Mouse (Mus musculus) ES-Bruce4 (cell line): ENCODE results near the gene Oxa1l. TPM values are rescaled to one million over a fixed set of nuclear protein-coding genes. Genes with fewer than 3 reads are reported as not detected.

Experiments
- H3K27ac ChIP-seq: 2 replicates; pipeline ENCODE4 v1.5.1; 2012; ENCODE audit warnings: low read length, inconsistent platforms; ENCODE audit not compliant: insufficient read depth
- H3K27me3 ChIP-seq: 2 replicates; pipeline ENCODE4 v1.6.1; 2012; ENCODE audit warnings: mild to moderate bottlenecking, low read length, inconsistent platforms; ENCODE audit not compliant: control insufficient read depth, poor library complexity, insufficient read depth, severe bottlenecking
- H3K36me3 ChIP-seq: 2 replicates; pipeline ENCODE4 v1.6.1; 2012; ENCODE audit warnings: inconsistent platforms, mild to moderate bottlenecking, low read length, moderate library complexity; ENCODE audit not compliant: control insufficient read depth, poor library complexity, insufficient read depth, severe bottlenecking
- H3K4me1 ChIP-seq: one replicate; pipeline ENCODE4 v1.8.1; 2011; ENCODE audit warnings: low read length; ENCODE audit not compliant: control insufficient read depth, insufficient read depth
- H3K4me3 ChIP-seq: 2 replicates; pipeline ENCODE4 v1.5.1; 2011; ENCODE audit warnings: low read depth, mild to moderate bottlenecking, low read length
- H3K9ac ChIP-seq: 2 replicates; pipeline ENCODE4 v1.6.1; 2012; ENCODE audit warnings: low read depth, mild to moderate bottlenecking, inconsistent platforms; ENCODE audit not compliant: poor library complexity, severe bottlenecking
- H3K9me3 ChIP-seq: replicated peaks from 2 replicates; pipeline ENCODE4 v1.6.1; 2012; ENCODE audit warnings: mild to moderate bottlenecking, low read length, inconsistent platforms; ENCODE audit not compliant: control insufficient read depth, poor library complexity, insufficient read depth, severe bottlenecking
- CTCF ChIP-seq: IDR thresholded peaks from one replicate; pipeline ENCODE4 v1.8.1; 2011; ENCODE audit warnings: low read depth, low read length
- EP300 ChIP-seq: IDR thresholded peaks from 2 replicates; pipeline ENCODE4 v1.6.1; 2011; ENCODE audit warnings: low read depth, low read length; ENCODE audit not compliant: insufficient read depth
- POLR2A ChIP-seq: IDR thresholded peaks from one replicate; pipeline ENCODE4 v1.8.1; 2011; ENCODE audit warnings: low read length; ENCODE audit not compliant: insufficient read depth
- polyA plus RNA-seq: library from polyadenylated mRNA; stranded (reverse); fragments of >200 nt; gene quantifications from 2 replicates; pipeline ENCODE4 v1.2.4, GENCODE M21; 2011; ENCODE audit warnings: low read depth; ENCODE audit not compliant: missing spikeins, insufficient read depth, insufficient read length

Gene Oxa1l
- polyA plus RNA-seq, 1 experiment, result 96.4 TPM

GRCm38 (mm10) chr14:54397872-54398527, 37.4 kb downstream of the Oxa1l start:
- no peak overlapping the region for H3K9ac ChIP-seq
- no peaks in the 10 kb centered on the region for H3K4me1 ChIP-seq
- H3K27ac ChIP-seq, result no peak overlapping the region
- peaks cover 69% of the 10 kb centered on the region for H3K36me3 ChIP-seq
- no peak overlapping the region for H3K4me3 ChIP-seq
- H3K27me3 ChIP-seq, result no peaks in the 10 kb centered on the region
- H3K9me3 ChIP-seq, result no peaks in the 10 kb centered on the region
- TF ChIP-seq POLR2A (no peak), CTCF (no peak), EP300 (no peak)

GRCm38 (mm10) chr14:54398528-54398916, 37.9 kb downstream of the Oxa1l start:
- TF ChIP-seq POLR2A (no peak), CTCF (no peak)
- no peak overlapping the region for H3K9ac ChIP-seq
- no peaks in the 10 kb centered on the region for H3K4me1 ChIP-seq
- H3K36me3 ChIP-seq, result peaks cover 73% of the 10 kb centered on the region
- no peak overlapping the region for H3K27ac ChIP-seq
- H3K9me3 ChIP-seq, result no peaks in the 10 kb centered on the region
- no peak overlapping the region for H3K4me3 ChIP-seq
- H3K27me3 ChIP-seq, result no peaks in the 10 kb centered on the region

GRCm38 (mm10) chr14:54398921-54399382, 38.3 kb downstream of the Oxa1l start:
- Histone ChIP-seq H3K4me1 (no peaks in the 10 kb centered on the region), H3K27me3 (no peaks in the 10 kb centered on the region), H3K9ac (no peak overlapping the region), H3K4me3 (no peak overlapping the region), H3K9me3 (no peaks in the 10 kb centered on the region), H3K36me3 (peaks cover 71% of the 10 kb centered on the region), H3K27ac (0 out of 2 replicates have a peak overlapping the region, but pooled peaks have one; percentile 9)
- TF ChIP-seq CTCF, result no peak
- TF ChIP-seq POLR2A, result no peak
- TF ChIP-seq EP300, result no peak

GRCm38 (mm10) chr14:54401723-54402122, 41.1 kb downstream of the Oxa1l start:
- Histone ChIP-seq H3K27me3 (no peaks in the 10 kb centered on the region), H3K36me3 (peaks cover 67% of the 10 kb centered on the region), H3K4me3 (no peak overlapping the region), H3K9ac (no peak overlapping the region), H3K9me3 (no peaks in the 10 kb centered on the region), H3K4me1 (no peaks in the 10 kb centered on the region), H3K27ac (no peak overlapping the region)
- TF ChIP-seq CTCF (no peak), EP300 (no peak), POLR2A (no peak)

GRCm38 (mm10) chr14:54408336-54409056, 47.9 kb downstream of the Oxa1l start:
- TF ChIP-seq CTCF (peak; percentile 26), POLR2A (no peak)
- H3K36me3 ChIP-seq, result peaks cover 31% of the 10 kb centered on the region
- peak overlapping the region; percentile 33 for H3K4me3 ChIP-seq

GRCm38 (mm10) chr14:54409057-54409645, 48.5 kb downstream of the Oxa1l start:
- Histone ChIP-seq H3K9ac (peak overlapping the region; percentile 3), H3K36me3 (peaks cover 30% of the 10 kb centered on the region), H3K27ac (peak overlapping the region; percentile 93; the same call in 1 of the 2 replicates), H3K4me3 (peak overlapping the region; percentile 33), H3K9me3 (no peaks in the 10 kb centered on the region), H3K27me3 (no peaks in the 10 kb centered on the region), H3K4me1 (peaks cover 2% of the 10 kb centered on the region)
- TF ChIP-seq EP300 (no peak), POLR2A (no peak), CTCF (no peak)

More at GRCm38 (mm10) chr14:54408336-54409056, 47.9 kb downstream of the Oxa1l start:
- Histone ChIP-seq H3K4me1 (peaks cover 2% of the 10 kb centered on the region), H3K9ac (peak overlapping the region; percentile 3), H3K27me3 (no peaks in the 10 kb centered on the region), H3K9me3 (no peaks in the 10 kb centered on the region), H3K27ac (0 out of 2 replicates have a peak overlapping the region, but pooled peaks have one; percentile 93)
